Mouse (Mus musculus): ENCODE results near the gene Poln. TPM values are rescaled to one million over a fixed set of nuclear protein-coding genes. Genes with fewer than 3 reads are reported as not detected.

The Poln gene
- polyA plus RNA-seq, 1 experiment = 1.5 TPM

DNA sequence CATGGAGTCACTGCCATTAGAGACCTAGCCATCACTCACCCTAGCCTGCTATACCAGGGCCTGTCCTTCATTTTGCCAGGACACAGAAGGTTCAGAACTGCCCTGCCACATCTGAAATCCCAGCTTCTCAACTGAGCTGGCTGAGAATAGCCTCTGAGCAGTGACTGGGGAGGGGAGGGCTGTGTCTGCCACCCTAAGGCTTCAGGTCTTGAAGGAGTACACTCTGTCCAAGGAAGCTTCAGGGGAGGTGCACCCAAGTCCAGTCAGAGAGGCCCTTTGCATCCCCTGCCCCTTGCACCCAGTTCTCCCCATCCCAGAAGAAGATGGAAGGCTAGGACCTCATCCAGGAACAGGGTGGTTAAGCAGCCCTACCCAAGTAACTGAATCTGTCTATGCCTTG lies 16.5 kb upstream of the Poln start:
- H3K27me3 ChIP-seq (ENCODE audit: control insufficient read depth, insufficient read depth, low read length, poor library complexity, severe bottlenecking) = no peaks in the 10 kb centered on the region
- no peak overlapping the region for H3K9ac ChIP-seq (ENCODE audit: low read depth, poor library complexity, severe bottlenecking)
- TF ChIP-seq POLR2A (IDR thresholded peaks at IDR 0.05; ENCODE audit: insufficient read depth, low read length) (no peak), CTCF (IDR thresholded peaks at IDR 0.05; ENCODE audit: low read depth, low read length) (no peak), EP300 (IDR thresholded peaks at IDR 0.05; ENCODE audit: insufficient read depth, low read depth, low read length) (no peak)
- H3K4me1 ChIP-seq (ENCODE audit: control insufficient read depth, insufficient read depth, low read length) = no peaks in the 10 kb centered on the region
- H3K27ac ChIP-seq (ENCODE audit: insufficient read depth, low read length) = no peak overlapping the region
- H3K9me3 ChIP-seq (replicated peaks; ENCODE audit: control insufficient read depth, insufficient read depth, low read length, poor library complexity, severe bottlenecking) = no peaks in the 10 kb centered on the region
- no peaks in the 10 kb centered on the region for H3K36me3 ChIP-seq (ENCODE audit: control insufficient read depth, insufficient read depth, low read length, poor library complexity, severe bottlenecking)
- no peak overlapping the region for H3K4me3 ChIP-seq (ENCODE audit: low read depth, low read length)

DNA sequence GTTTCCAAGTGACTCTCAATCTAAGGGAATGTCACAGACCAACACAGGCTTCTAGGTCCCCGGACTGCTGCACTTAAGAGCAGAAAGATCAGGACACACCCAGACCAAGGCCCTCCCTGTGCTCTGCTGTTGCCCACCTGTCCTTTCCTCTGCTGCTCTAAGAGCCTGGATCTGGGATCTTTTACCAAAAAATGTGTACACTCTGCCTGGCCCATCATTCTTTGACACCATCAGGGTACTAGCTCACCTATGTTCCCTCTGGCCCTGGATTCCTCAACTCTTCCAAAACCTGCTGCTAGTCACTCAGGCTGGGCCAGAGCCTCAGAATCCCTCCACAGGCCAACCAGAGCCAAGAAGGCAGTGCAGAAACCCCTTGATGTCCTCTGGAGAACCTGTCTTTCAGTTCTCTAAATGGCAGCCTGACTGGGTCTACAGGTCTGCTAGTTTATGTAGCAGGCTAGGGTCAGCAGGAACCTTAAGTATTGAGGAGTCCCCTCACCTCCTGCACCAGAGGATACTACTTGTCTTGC lies 15.9 kb upstream of the Poln start:
- no peak overlapping the region for H3K4me3 ChIP-seq (ENCODE audit: low read depth, low read length)
- no peaks in the 10 kb centered on the region for H3K27me3 ChIP-seq (ENCODE audit: control insufficient read depth, insufficient read depth, low read length, poor library complexity, severe bottlenecking)

DNA sequence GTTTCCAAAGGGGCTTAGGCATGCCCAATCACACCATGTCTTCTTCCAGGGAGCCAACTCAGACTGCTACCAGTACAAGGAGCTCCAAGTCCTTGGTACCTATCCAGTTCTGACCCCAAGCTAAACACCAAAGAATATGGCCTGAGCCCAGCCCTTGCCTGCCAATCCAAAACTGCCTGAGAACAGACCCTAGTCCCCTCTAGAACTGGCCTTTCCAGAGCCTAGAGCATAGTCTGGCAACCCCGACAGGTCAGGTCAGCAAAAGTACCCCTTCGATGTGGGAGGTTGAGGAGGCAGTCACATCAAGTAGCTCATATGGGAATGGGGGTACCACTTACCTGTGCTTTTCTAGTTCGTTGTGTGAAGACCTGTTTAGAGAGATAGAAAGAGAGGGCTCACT lies 14.7 kb upstream of the Poln start:
- Histone ChIP-seq H3K9me3 (replicated peaks; ENCODE audit: control insufficient read depth, insufficient read depth, low read length, poor library complexity, severe bottlenecking) (no peaks in the 10 kb centered on the region), H3K4me1 (ENCODE audit: control insufficient read depth, insufficient read depth, low read length) (no peaks in the 10 kb centered on the region), H3K36me3 (ENCODE audit: control insufficient read depth, insufficient read depth, low read length, poor library complexity, severe bottlenecking) (no peaks in the 10 kb centered on the region), H3K4me3 (ENCODE audit: low read depth, low read length) (no peak overlapping the region), H3K27ac (ENCODE audit: insufficient read depth, low read length) (no peak overlapping the region), H3K9ac (ENCODE audit: low read depth, poor library complexity, severe bottlenecking) (no peak overlapping the region), H3K27me3 (ENCODE audit: control insufficient read depth, insufficient read depth, low read length, poor library complexity, severe bottlenecking) (no peaks in the 10 kb centered on the region)
- no peak for TF ChIP-seq CTCF (IDR thresholded peaks at IDR 0.05; ENCODE audit: low read depth, low read length)
- no peak for TF ChIP-seq POLR2A (IDR thresholded peaks at IDR 0.05; ENCODE audit: insufficient read depth, low read length)
- no peak for TF ChIP-seq EP300 (IDR thresholded peaks at IDR 0.05; ENCODE audit: insufficient read depth, low read depth, low read length)

More for the DNA sequence above, 15.9 kb upstream of the Poln start:
- no peak overlapping the region for H3K27ac ChIP-seq (ENCODE audit: insufficient read depth, low read length)
- no peak overlapping the region for H3K9ac ChIP-seq (ENCODE audit: low read depth, poor library complexity, severe bottlenecking)
- TF ChIP-seq CTCF (IDR thresholded peaks at IDR 0.05; ENCODE audit: low read depth, low read length) (no peak), EP300 (IDR thresholded peaks at IDR 0.05; ENCODE audit: insufficient read depth, low read depth, low read length) (no peak), POLR2A (IDR thresholded peaks at IDR 0.05; ENCODE audit: insufficient read depth, low read length) (no peak)
- no peaks in the 10 kb centered on the region for H3K9me3 ChIP-seq (replicated peaks; ENCODE audit: control insufficient read depth, insufficient read depth, low read length, poor library complexity, severe bottlenecking)
- H3K4me1 ChIP-seq (ENCODE audit: control insufficient read depth, insufficient read depth, low read length) = no peaks in the 10 kb centered on the region
- no peaks in the 10 kb centered on the region for H3K36me3 ChIP-seq (ENCODE audit: control insufficient read depth, insufficient read depth, low read length, poor library complexity, severe bottlenecking)

DNA sequence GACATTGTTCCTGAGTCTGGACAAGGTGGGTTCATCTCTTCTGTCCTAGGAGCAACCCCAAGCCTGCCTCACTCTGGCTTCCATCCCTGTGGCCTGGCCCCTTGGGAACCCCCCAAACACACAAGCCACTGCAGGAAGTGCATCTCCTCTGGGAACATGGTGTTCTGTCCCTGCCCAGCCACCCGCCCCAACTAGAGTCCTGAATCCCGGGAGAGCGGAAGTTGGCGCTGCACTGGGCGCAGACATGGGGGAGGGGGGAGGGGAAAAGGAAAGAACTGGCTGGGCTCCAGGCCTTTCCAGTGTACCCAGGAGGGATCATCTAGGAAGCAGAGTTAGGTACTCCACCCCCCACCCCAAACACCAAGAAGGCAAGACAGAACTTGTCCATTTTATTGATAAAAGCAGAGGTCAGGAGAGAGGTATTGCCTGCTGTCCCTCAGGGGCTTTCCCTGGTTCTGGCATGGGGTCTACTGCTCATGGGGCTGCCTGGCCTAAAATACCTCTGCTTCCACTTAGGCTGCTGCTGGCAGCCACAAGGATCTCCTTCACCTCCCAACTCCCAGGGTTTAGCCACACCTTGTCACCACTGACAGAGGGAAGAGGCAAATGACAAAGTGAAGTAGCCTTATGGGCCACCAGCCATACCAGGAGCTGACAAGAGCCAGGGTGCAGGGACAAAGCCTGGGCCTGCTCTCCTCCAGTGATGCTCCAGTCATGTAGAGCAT lies 14.1 kb upstream of the Poln start:
- no peak overlapping the region for H3K27ac ChIP-seq (ENCODE audit: insufficient read depth, low read length)
- H3K27me3 ChIP-seq (ENCODE audit: control insufficient read depth, insufficient read depth, low read length, poor library complexity, severe bottlenecking) = no peaks in the 10 kb centered on the region
- TF ChIP-seq CTCF (IDR thresholded peaks at IDR 0.05; ENCODE audit: low read depth, low read length) (no peak), EP300 (IDR thresholded peaks at IDR 0.05; ENCODE audit: insufficient read depth, low read depth, low read length) (no peak), POLR2A (IDR thresholded peaks at IDR 0.05; ENCODE audit: insufficient read depth, low read length) (no peak)
- H3K4me3 ChIP-seq (ENCODE audit: low read depth, low read length) = no peak overlapping the region
- H3K9me3 ChIP-seq (replicated peaks; ENCODE audit: control insufficient read depth, insufficient read depth, low read length, poor library complexity, severe bottlenecking) = no peaks in the 10 kb centered on the region
- no peaks in the 10 kb centered on the region for H3K36me3 ChIP-seq (ENCODE audit: control insufficient read depth, insufficient read depth, low read length, poor library complexity, severe bottlenecking)
- H3K4me1 ChIP-seq (ENCODE audit: control insufficient read depth, insufficient read depth, low read length) = no peaks in the 10 kb centered on the region
- H3K9ac ChIP-seq (ENCODE audit: low read depth, poor library complexity, severe bottlenecking) = no peak overlapping the region

DNA sequence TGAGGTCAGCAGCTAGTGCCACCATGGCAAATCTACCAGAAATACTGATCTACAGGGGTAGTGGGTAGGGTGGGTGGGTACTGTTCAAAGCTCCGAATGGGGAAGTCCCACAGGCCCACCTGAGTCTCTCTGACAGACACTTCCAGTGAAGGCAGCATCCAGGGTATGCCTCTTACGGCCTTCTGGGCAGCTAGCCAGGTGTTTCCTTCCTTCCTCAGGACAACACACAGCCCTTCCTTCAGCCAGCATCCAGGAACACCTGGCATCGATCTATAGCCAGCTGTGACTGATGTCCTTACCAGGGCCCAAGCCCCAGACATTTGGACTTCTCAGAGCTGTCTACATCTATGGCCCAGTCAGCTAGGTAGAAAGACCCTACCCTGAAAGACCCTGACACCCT lies 13.2 kb upstream of the Poln start:
- H3K4me1 ChIP-seq (ENCODE audit: control insufficient read depth, insufficient read depth, low read length) = no peaks in the 10 kb centered on the region
- H3K4me3 ChIP-seq (ENCODE audit: low read depth, low read length) = no peak overlapping the region
- no peaks in the 10 kb centered on the region for H3K36me3 ChIP-seq (ENCODE audit: control insufficient read depth, insufficient read depth, low read length, poor library complexity, severe bottlenecking)
- no peak overlapping the region for H3K9ac ChIP-seq (ENCODE audit: low read depth, poor library complexity, severe bottlenecking)
- H3K27ac ChIP-seq (ENCODE audit: insufficient read depth, low read length) = no peak overlapping the region
- no peak for TF ChIP-seq POLR2A (IDR thresholded peaks at IDR 0.05; ENCODE audit: insufficient read depth, low read length)
- no peak for TF ChIP-seq EP300 (IDR thresholded peaks at IDR 0.05; ENCODE audit: insufficient read depth, low read depth, low read length)
- TF ChIP-seq CTCF (IDR thresholded peaks at IDR 0.05; ENCODE audit: low read depth, low read length) = no peak
- no peaks in the 10 kb centered on the region for H3K9me3 ChIP-seq (replicated peaks; ENCODE audit: control insufficient read depth, insufficient read depth, low read length, poor library complexity, severe bottlenecking)
- H3K27me3 ChIP-seq (ENCODE audit: control insufficient read depth, insufficient read depth, low read length, poor library complexity, severe bottlenecking) = no peaks in the 10 kb centered on the region

DNA sequence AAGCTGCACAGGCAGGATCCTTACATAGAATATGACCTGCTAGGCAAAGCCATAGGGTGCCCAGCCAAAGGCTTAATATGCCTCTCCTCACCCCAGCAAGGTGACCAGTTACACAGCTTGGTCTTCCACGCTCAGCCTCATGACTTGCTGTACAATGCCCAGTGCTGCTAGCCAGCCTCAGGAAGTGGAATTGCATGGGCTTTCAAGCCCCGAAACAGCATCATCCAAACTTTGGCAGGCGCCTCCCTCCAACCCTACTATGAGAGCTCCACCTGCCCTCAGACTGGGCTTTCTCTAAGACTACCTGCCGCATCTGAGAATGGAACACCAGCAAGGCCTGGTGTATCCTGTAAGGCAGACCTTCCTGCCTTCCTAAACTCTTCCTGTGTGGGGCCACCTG lies 8.6 kb upstream of the Poln start:
- H3K9me3 ChIP-seq (replicated peaks; ENCODE audit: control insufficient read depth, insufficient read depth, low read length, poor library complexity, severe bottlenecking) = no peaks in the 10 kb centered on the region
- TF ChIP-seq EP300 (IDR thresholded peaks at IDR 0.05; ENCODE audit: insufficient read depth, low read depth, low read length) (no peak), CTCF (IDR thresholded peaks at IDR 0.05; ENCODE audit: low read depth, low read length) (no peak), POLR2A (IDR thresholded peaks at IDR 0.05; ENCODE audit: insufficient read depth, low read length) (no peak)
- no peaks in the 10 kb centered on the region for H3K4me1 ChIP-seq (ENCODE audit: control insufficient read depth, insufficient read depth, low read length)
- no peaks in the 10 kb centered on the region for H3K27me3 ChIP-seq (ENCODE audit: control insufficient read depth, insufficient read depth, low read length, poor library complexity, severe bottlenecking)
- H3K9ac ChIP-seq (ENCODE audit: low read depth, poor library complexity, severe bottlenecking) = no peak overlapping the region
- no peaks in the 10 kb centered on the region for H3K36me3 ChIP-seq (ENCODE audit: control insufficient read depth, insufficient read depth, low read length, poor library complexity, severe bottlenecking)
- H3K27ac ChIP-seq (ENCODE audit: insufficient read depth, low read length) = no peak overlapping the region
- no peak overlapping the region for H3K4me3 ChIP-seq (ENCODE audit: low read depth, low read length)
